ENCODE assay signal across 13 mouse cellular contexts in the genomic region with DNA sequence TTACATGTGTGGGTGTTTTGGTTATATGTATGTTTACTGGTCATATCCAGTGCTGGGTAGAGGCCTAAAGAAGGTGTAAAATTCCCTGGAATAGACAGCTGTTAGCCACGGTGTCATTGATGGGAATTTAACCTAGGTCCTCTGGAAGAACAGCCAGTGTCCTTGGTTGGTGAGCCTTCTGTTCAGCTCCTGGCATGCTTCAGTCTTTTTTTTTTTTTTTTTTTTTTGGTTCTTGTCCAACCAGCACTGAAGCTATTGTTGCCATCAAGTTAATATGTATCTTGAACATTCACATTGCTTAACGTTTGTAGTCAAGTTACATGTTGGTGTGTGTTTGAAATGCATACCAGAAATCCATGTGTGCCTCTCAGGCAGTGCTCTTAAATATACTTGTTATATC. TPM values are rescaled to one million over a fixed set of nuclear protein-coding genes. Genes with fewer than 3 reads are reported as not detected.
A peak's percentile ranks its signal among the peaks of the same experiment; 100 is the strongest.
DNase-seq lines count a peak whose midpoint lies in the region; ATAC-seq lines count a peak whose summit lies in the region.
"Had no signal": no experiment of that assay in that cellular context is flagged by ENCODE, and none has a peak within 500 bp of the region (broad histone marks: within the 10 kb centered on the region; RNA-seq: fewer than 3 reads in every experiment).

No protein-coding gene starts in this region.

- no peak for ATAC-seq in forebrain, embryonic 15.5 days (replicated peaks)
- no peak for ATAC-seq in forebrain, embryonic 14.5 days
- no peak for ATAC-seq in lung, embryonic 15.5 days (ENCODE audit: borderline replicate concordance, extremely low read depth, low FRiP score, low TSS enrichment)
- no peak for ATAC-seq in embryonic facial prominence, embryonic 14.5 days (ENCODE audit: low read depth)
- ATAC-seq in midbrain, embryonic 15.5 days (replicated peaks), result no peak
- ATAC-seq: intestine, embryonic 15.5 days had no signal

- no peaks in the 10 kb centered on the region for H3K36me3 ChIP-seq in forebrain, embryonic 15.5 days
- H3K36me3 ChIP-seq in forebrain, embryonic 14.5 days (ENCODE audit: control insufficient read depth, insufficient read depth, low read length), result no peaks in the 10 kb centered on the region
- H3K36me3 ChIP-seq in lung, embryonic 15.5 days, result no peaks in the 10 kb centered on the region
- no peaks in the 10 kb centered on the region for H3K36me3 ChIP-seq in embryonic facial prominence, embryonic 14.5 days (ENCODE audit: control insufficient read depth, insufficient read depth, low read length)
- H3K36me3 ChIP-seq in midbrain, embryonic 15.5 days (replicated peaks), result no peaks in the 10 kb centered on the region
- H3K36me3 ChIP-seq: intestine, embryonic 15.5 days had no signal

- H3K4me2 ChIP-seq in forebrain, embryonic 15.5 days (replicated peaks), result no peak overlapping the region
- no peak overlapping the region for H3K4me2 ChIP-seq in forebrain, embryonic 14.5 days (ENCODE audit: low read length)
- no peak overlapping the region for H3K4me2 ChIP-seq in lung, embryonic 15.5 days
- no peak overlapping the region for H3K4me2 ChIP-seq in embryonic facial prominence, embryonic 14.5 days (ENCODE audit: low read depth, low read length)
- no peak overlapping the region for H3K4me2 ChIP-seq in midbrain, embryonic 15.5 days
- H3K4me2 ChIP-seq: intestine, embryonic 15.5 days had no signal

- WGBS in forebrain, embryonic 15.5 days, result 90% methylated on average over 2 of the region's 2 CpGs
- 92% methylated on average over 2 of the region's 2 CpGs for WGBS in forebrain, embryonic 14.5 days
- WGBS in lung, embryonic 15.5 days, result 69% methylated on average over 2 of the region's 2 CpGs
- 89% methylated on average over 2 of the region's 2 CpGs for WGBS in embryonic facial prominence, embryonic 14.5 days
- WGBS in midbrain, embryonic 15.5 days, result 96% methylated on average over 2 of the region's 2 CpGs

- DNase-seq in forebrain, embryonic 14.5 days (ENCODE audit: low spot score), result no peak
- no peak for DNase-seq in lung, postnatal 36 days
- DNase-seq in embryonic facial prominence, embryonic 14.5 days (ENCODE audit: low spot score), result no peak
- DNase-seq in layer of hippocampus, adult 8-10 months (ENCODE audit: low spot score in 2 of 2), result no peak
- no peak for DNase-seq in cerebellum, adult 8-10 months
- DNase-seq: B cell, adult 2 months; cerebellum, adult 18-20 months; embryo, embryonic 11 days had no signal

- no peak overlapping the region for H3K9ac ChIP-seq in forebrain, embryonic 15.5 days (replicated peaks)
- no peak overlapping the region for H3K9ac ChIP-seq in forebrain, embryonic 14.5 days (ENCODE audit: low read length)
- no peak overlapping the region for H3K9ac ChIP-seq in lung, embryonic 15.5 days
- H3K9ac ChIP-seq in embryonic facial prominence, embryonic 14.5 days (ENCODE audit: low read depth, low read length), result no peak overlapping the region
- H3K9ac ChIP-seq in midbrain, embryonic 15.5 days, result no peak overlapping the region
- H3K9ac ChIP-seq: intestine, embryonic 15.5 days had no signal

- no peaks in the 10 kb centered on the region for H3K9me3 ChIP-seq in forebrain, embryonic 15.5 days
- H3K9me3 ChIP-seq in forebrain, embryonic 14.5 days (replicated peaks; ENCODE audit: control insufficient read depth, low read length), result no peaks in the 10 kb centered on the region
- no peaks in the 10 kb centered on the region for H3K9me3 ChIP-seq in lung, embryonic 15.5 days
- H3K9me3 ChIP-seq in embryonic facial prominence, embryonic 14.5 days (ENCODE audit: control insufficient read depth, low read length), result no peaks in the 10 kb centered on the region
- H3K9me3 ChIP-seq in midbrain, embryonic 15.5 days, result no peaks in the 10 kb centered on the region
- H3K9me3 ChIP-seq: intestine, embryonic 15.5 days had no signal

- H3K27me3 ChIP-seq in forebrain, embryonic 15.5 days, result no peaks in the 10 kb centered on the region
- H3K27me3 ChIP-seq in forebrain, embryonic 14.5 days (replicated peaks; ENCODE audit: control insufficient read depth, insufficient read depth, low read length), result no peaks in the 10 kb centered on the region
- no peaks in the 10 kb centered on the region for H3K27me3 ChIP-seq in lung, embryonic 15.5 days
- no peaks in the 10 kb centered on the region for H3K27me3 ChIP-seq in embryonic facial prominence, embryonic 14.5 days (replicated peaks; ENCODE audit: control insufficient read depth, insufficient read depth, low read length)
- H3K27me3 ChIP-seq in midbrain, embryonic 15.5 days (replicated peaks), result no peaks in the 10 kb centered on the region
- H3K27me3 ChIP-seq: intestine, embryonic 15.5 days had no signal

- peaks cover 9% of the 10 kb centered on the region; the same call in 1 of the 2 replicates for H3K4me1 ChIP-seq in forebrain, embryonic 15.5 days
- 0 out of 2 replicates have a peak, but pooled peaks cover 3% of the 10 kb centered on the region for H3K4me1 ChIP-seq in forebrain, embryonic 14.5 days (ENCODE audit: control insufficient read depth, insufficient read depth, low read length)
- peaks cover 7% of the 10 kb centered on the region; the same call in 1 of the 2 replicates for H3K4me1 ChIP-seq in lung, embryonic 15.5 days
- H3K4me1 ChIP-seq in embryonic facial prominence, embryonic 14.5 days (ENCODE audit: control insufficient read depth, insufficient read depth, low read length), result no peaks in the 10 kb centered on the region
- H3K4me1 ChIP-seq in midbrain, embryonic 15.5 days, result peaks cover 9% of the 10 kb centered on the region
- H3K4me1 ChIP-seq: intestine, embryonic 15.5 days had no signal

- H3K4me3 ChIP-seq in forebrain, embryonic 15.5 days, result no peak overlapping the region
- H3K4me3 ChIP-seq in forebrain, embryonic 14.5 days (ENCODE audit: low read depth, low read length), result no peak overlapping the region
- no peak overlapping the region for H3K4me3 ChIP-seq in lung, embryonic 15.5 days
- H3K4me3 ChIP-seq in embryonic facial prominence, embryonic 14.5 days (ENCODE audit: low read depth, low read length), result no peak overlapping the region
- H3K4me3 ChIP-seq in midbrain, embryonic 15.5 days, result no peak overlapping the region
- H3K4me3 ChIP-seq: intestine, embryonic 15.5 days had no signal

- peak overlapping the region; percentile 97; the same call in 1 of the 2 replicates for H3K27ac ChIP-seq in forebrain, embryonic 15.5 days (replicated peaks)
- H3K27ac ChIP-seq in forebrain, embryonic 14.5 days (ENCODE audit: low read depth, low read length), result no peak overlapping the region; the same call in 1 of the 2 replicates
- peak overlapping the region; percentile 98 for H3K27ac ChIP-seq in lung, embryonic 15.5 days
- peak overlapping the region; percentile 98 for H3K27ac ChIP-seq in embryonic facial prominence, embryonic 14.5 days (replicated peaks; ENCODE audit: low read depth, low read length)
- H3K27ac ChIP-seq in midbrain, embryonic 15.5 days, result peak overlapping the region; percentile 97; the same call in 1 of the 2 replicates

RNA-seq across cellular contexts. Expression of a gene that starts 2.3 kb away (rescaled TPM):
- polyA plus RNA-seq in forebrain, embryonic 15.5 days (2015; fragmentation: Nextera tagmentation; extraction: Ambion mirVana), result 2.6 and 2.7 TPM in 2 replicates
- polyA plus RNA-seq in forebrain, embryonic 14.5 days (2014; fragmentation: Nextera tagmentation; extraction: Ambion mirVana), result 3.4 and 5.7 TPM in 2 replicates
- polyA plus RNA-seq in lung, embryonic 15.5 days (2015; fragmentation: Nextera tagmentation; extraction: Ambion mirVana), result 7.1 and 7.9 TPM in 2 replicates
- 4.4 and 6.1 TPM in 2 replicates for polyA plus RNA-seq in embryonic facial prominence, embryonic 14.5 days (2014; fragmentation: Nextera tagmentation; extraction: Ambion mirVana)
- polyA plus RNA-seq in midbrain, embryonic 15.5 days (2015; fragmentation: Nextera tagmentation; extraction: Ambion mirVana), result 1.0 and 1.4 TPM in 2 replicates
- 10 to 100 TPM; 34.8 to 43.2 (median 40.0) TPM for total RNA-seq in layer of hippocampus, adult 8-10 months (2022)

RNA-seq across cellular contexts. Expression of a gene that starts 6.5 kb away (rescaled TPM):
- 48.1 and 55.0 TPM in 2 replicates for polyA plus RNA-seq in forebrain, embryonic 15.5 days (2015; fragmentation: Nextera tagmentation; extraction: Ambion mirVana)
- polyA plus RNA-seq in forebrain, embryonic 14.5 days (2014; fragmentation: Nextera tagmentation; extraction: Ambion mirVana), result 65.4 and 105 TPM in 2 replicates
- 143 and 164 TPM in 2 replicates for polyA plus RNA-seq in lung, embryonic 15.5 days (2015; fragmentation: Nextera tagmentation; extraction: Ambion mirVana)
- polyA plus RNA-seq in embryonic facial prominence, embryonic 14.5 days (2014; fragmentation: Nextera tagmentation; extraction: Ambion mirVana), result 93.4 and 108 TPM in 2 replicates
- 14.8 and 15.4 TPM in 2 replicates for polyA plus RNA-seq in midbrain, embryonic 15.5 days (2015; fragmentation: Nextera tagmentation; extraction: Ambion mirVana)
- 1 to 10 TPM; 3.3 to 7.7 (median 4.9) TPM for total RNA-seq in layer of hippocampus, adult 8-10 months (2022)

RNA-seq across cellular contexts. Expression of a gene that starts 6.7 kb away (rescaled TPM):
- polyA plus RNA-seq in forebrain, embryonic 15.5 days (2015; fragmentation: Nextera tagmentation; extraction: Ambion mirVana), result 4.7 and 5.6 TPM in 2 replicates
- polyA plus RNA-seq in forebrain, embryonic 14.5 days (2014; fragmentation: Nextera tagmentation; extraction: Ambion mirVana), result 2.3 and 4.3 TPM in 2 replicates
- 14.5 and 17.7 TPM in 2 replicates for polyA plus RNA-seq in lung, embryonic 15.5 days (2015; fragmentation: Nextera tagmentation; extraction: Ambion mirVana)
- polyA plus RNA-seq in embryonic facial prominence, embryonic 14.5 days (2014; fragmentation: Nextera tagmentation; extraction: Ambion mirVana), result 5.1 and 5.3 TPM in 2 replicates
- polyA plus RNA-seq in midbrain, embryonic 15.5 days (2015; fragmentation: Nextera tagmentation; extraction: Ambion mirVana), result 2.6 and 4.0 TPM in 2 replicates
- total RNA-seq in layer of hippocampus, adult 8-10 months (2022), result 10 to 100 TPM; 57.3 to 67.6 (median 60.8) TPM

RNA-seq across cellular contexts. Expression of a gene that starts 9.5 kb away (rescaled TPM):
- polyA plus RNA-seq in forebrain, embryonic 15.5 days (2015; fragmentation: Nextera tagmentation; extraction: Ambion mirVana), result 1.6 and 2.9 TPM in 2 replicates
- 1.2 and 3.9 TPM in 2 replicates for polyA plus RNA-seq in forebrain, embryonic 14.5 days (2014; fragmentation: Nextera tagmentation; extraction: Ambion mirVana)
- polyA plus RNA-seq in lung, embryonic 15.5 days (2015; fragmentation: Nextera tagmentation; extraction: Ambion mirVana), result 10.1 and 10.2 TPM in 2 replicates
- 3.6 and 4.1 TPM in 2 replicates for polyA plus RNA-seq in embryonic facial prominence, embryonic 14.5 days (2014; fragmentation: Nextera tagmentation; extraction: Ambion mirVana)
- 1.3 and 1.5 TPM in 2 replicates for polyA plus RNA-seq in midbrain, embryonic 15.5 days (2015; fragmentation: Nextera tagmentation; extraction: Ambion mirVana)
- total RNA-seq in layer of hippocampus, adult 8-10 months (2022), result 10 to 100 TPM; 19.2 to 30.0 (median 24.4) TPM
- polyA plus RNA-seq: liver, adult 2 months had no signal

RNA-seq across cellular contexts. Expression of a gene that starts 9.7 kb away (rescaled TPM):
- 1.5 and 2.0 TPM in 2 replicates for polyA plus RNA-seq in forebrain, embryonic 15.5 days (2015; fragmentation: Nextera tagmentation; extraction: Ambion mirVana)
- 2.2 and 3.2 TPM in 2 replicates for polyA plus RNA-seq in forebrain, embryonic 14.5 days (2014; fragmentation: Nextera tagmentation; extraction: Ambion mirVana)
- polyA plus RNA-seq in lung, embryonic 15.5 days (2015; fragmentation: Nextera tagmentation; extraction: Ambion mirVana), result 3.1 and 4.6 TPM in 2 replicates
- polyA plus RNA-seq in embryonic facial prominence, embryonic 14.5 days (2014; fragmentation: Nextera tagmentation; extraction: Ambion mirVana), result 1.6 and 2.8 TPM in 2 replicates
- 1.6 TPM in 1 of 2 replicates, not detected in the other for polyA plus RNA-seq in midbrain, embryonic 15.5 days (2015; fragmentation: Nextera tagmentation; extraction: Ambion mirVana)
- 10 to 100 TPM in 1 of 4 experiments, 1 to 10 TPM in 3; 3.0 to 11.0 (median 5.7) TPM for total RNA-seq in layer of hippocampus, adult 8-10 months (2022)
- polyA plus RNA-seq: liver, adult 2 months had no signal
